Mouse (Mus musculus): ENCODE data around the gene Large2.

- no peak for TF ChIP-seq CTCF (IDR thresholded peaks at IDR 0.05; ENCODE audit: extremely low read depth, insufficient read depth, insufficient read length, insufficient replicate concordance)
- TF ChIP-seq POLR2A (IDR thresholded peaks at IDR 0.05; ENCODE audit: low read depth, low read length) = no peak
Observed at GRCm38 (mm10) chr2:92400682-92401081, 26.0 kb upstream of the Large2 start.
